Mouse (Mus musculus): ENCODE data around the gene Krtap1-5.

The Krtap1-5 gene

DNA sequence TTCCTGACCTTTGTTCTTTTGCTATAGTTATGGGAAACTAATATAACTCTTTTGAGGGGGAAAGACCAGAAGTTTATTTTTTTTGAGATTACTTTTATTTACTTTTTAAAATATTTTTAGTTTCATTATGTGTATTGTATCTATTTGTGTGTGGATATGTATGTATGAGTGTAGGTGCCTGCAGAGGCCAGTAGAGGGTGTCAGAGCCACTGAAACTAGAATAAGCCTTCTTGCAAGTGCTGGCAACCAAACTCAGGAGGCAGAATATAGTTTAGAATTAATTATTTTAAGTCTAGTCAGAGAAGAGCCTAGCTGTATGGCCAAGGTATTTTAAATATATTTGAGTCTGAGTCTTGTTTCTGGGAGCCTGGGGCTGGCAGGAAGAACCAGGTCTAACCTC is 32.9 kb downstream of the Krtap1-5 start:
- no peak for DNase-seq (ENCODE audit: low read depth)

DNA sequence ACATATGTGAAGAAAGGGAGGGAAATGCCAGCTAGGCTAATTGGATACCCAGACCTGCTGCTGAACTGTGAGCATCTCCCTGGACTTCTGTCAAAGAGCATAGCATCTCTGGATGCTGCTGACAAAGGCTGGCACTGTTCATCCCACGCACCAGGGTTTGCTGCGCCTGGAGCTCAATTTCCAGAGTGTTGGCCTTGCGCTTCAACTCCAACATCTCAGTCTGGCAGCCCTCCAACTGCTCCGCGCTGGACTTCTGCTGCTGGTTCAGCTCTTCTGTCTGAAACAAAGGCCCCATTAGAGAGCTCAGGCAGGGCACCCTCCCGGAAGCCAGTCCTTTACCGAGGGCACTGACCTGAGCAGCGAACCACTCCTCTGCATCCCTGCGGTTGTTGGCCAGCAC is 41.1 kb downstream of the Krtap1-5 start:
- DNase-seq (ENCODE audit: low read depth) = no peak

Measured in naive thymus-derived CD4-positive, alpha-beta T cell, adult 2 months (primary cell).